Mouse (Mus musculus) olfactory bulb, adult 2 months (tissue): Measurements from ENCODE around the gene Fip1l1.

Experiments used
- CTCF ChIP-seq: fragments of 200-500 bp; IDR thresholded peaks from 2 replicates; pipeline ENCODE4 v1.5.1; 2012; ENCODE audit warnings: low read depth, mild to moderate bottlenecking, low read length, moderate library complexity; ENCODE audit not compliant: insufficient read depth
- POLR2A ChIP-seq: fragments of 200-500 bp; IDR thresholded peaks from 2 replicates; pipeline ENCODE4 v1.6.1; 2012; ENCODE audit warnings: mild to moderate bottlenecking, low read depth, low read length, moderate library complexity; ENCODE audit not compliant: insufficient read depth

GRCm38 (mm10) chr5:74571767-74572166 lies 36.5 kb downstream of the Fip1l1 start:
- TF ChIP-seq POLR2A (no peak), CTCF (no peak)
